Mouse (Mus musculus): ENCODE measurements around the gene Alg1.

Alg1 gene

GRCm38 (mm10) chr16:5233418-5234313 is at the start of gene Alg1:
Alg1 (plus strand) TSS chr16:5233621.
- Histone ChIP-seq H3K36me3 (ENCODE audit: control insufficient read depth, insufficient read depth, low read length, poor library complexity, severe bottlenecking) (no peaks in the 10 kb centered on the region), H3K27me3 (ENCODE audit: control insufficient read depth, insufficient read depth, low read length, poor library complexity, severe bottlenecking) (no peaks in the 10 kb centered on the region)
- DNase-seq (ENCODE audit: low read depth, low spot score), result peak; percentile 95

GRCm38 (mm10) chr16:5184101-5184500 is 49.3 kb upstream of the Alg1 start:
- DNase-seq (ENCODE audit: low read depth, low spot score), result no peak
- Histone ChIP-seq H3K36me3 (ENCODE audit: control insufficient read depth, insufficient read depth, low read length, poor library complexity, severe bottlenecking) (no peaks in the 10 kb centered on the region), H3K27me3 (ENCODE audit: control insufficient read depth, insufficient read depth, low read length, poor library complexity, severe bottlenecking) (no peaks in the 10 kb centered on the region)

- DNase-seq (ENCODE audit: low read depth, low spot score), result no peak
- Histone ChIP-seq H3K36me3 (ENCODE audit: control insufficient read depth, insufficient read depth, low read length, poor library complexity, severe bottlenecking) (no peaks in the 10 kb centered on the region), H3K27me3 (ENCODE audit: control insufficient read depth, insufficient read depth, low read length, poor library complexity, severe bottlenecking) (no peaks in the 10 kb centered on the region)
Measured at GRCm38 (mm10) chr16:5184956-5185355, 48.5 kb upstream of the Alg1 start.

- H3K36me3 ChIP-seq (ENCODE audit: control insufficient read depth, insufficient read depth, low read length, poor library complexity, severe bottlenecking), result no peaks in the 10 kb centered on the region
- no peak for DNase-seq (ENCODE audit: low read depth, low spot score)
- no peaks in the 10 kb centered on the region for H3K27me3 ChIP-seq (ENCODE audit: control insufficient read depth, insufficient read depth, low read length, poor library complexity, severe bottlenecking)
Measured at GRCm38 (mm10) chr16:5185691-5186090, 47.7 kb upstream of the Alg1 start.

GRCm38 (mm10) chr16:5186234-5186633 is 47.2 kb upstream of the Alg1 start:
- Histone ChIP-seq H3K36me3 (ENCODE audit: control insufficient read depth, insufficient read depth, low read length, poor library complexity, severe bottlenecking) (no peaks in the 10 kb centered on the region), H3K27me3 (ENCODE audit: control insufficient read depth, insufficient read depth, low read length, poor library complexity, severe bottlenecking) (no peaks in the 10 kb centered on the region)
- DNase-seq (ENCODE audit: low read depth, low spot score), result no peak

GRCm38 (mm10) chr16:5195080-5195479 is 38.3 kb upstream of the Alg1 start:
- 0 out of 2 replicates have a peak, but pooled peaks cover 1% of the 10 kb centered on the region for H3K36me3 ChIP-seq (ENCODE audit: control insufficient read depth, insufficient read depth, low read length, poor library complexity, severe bottlenecking)
- peak; percentile 76 for DNase-seq (ENCODE audit: low read depth, low spot score)
- H3K27me3 ChIP-seq (ENCODE audit: control insufficient read depth, insufficient read depth, low read length, poor library complexity, severe bottlenecking), result no peaks in the 10 kb centered on the region

- no peaks in the 10 kb centered on the region for H3K27me3 ChIP-seq (ENCODE audit: control insufficient read depth, insufficient read depth, low read length, poor library complexity, severe bottlenecking)
- 0 out of 2 replicates have a peak, but pooled peaks cover 1% of the 10 kb centered on the region for H3K36me3 ChIP-seq (ENCODE audit: control insufficient read depth, insufficient read depth, low read length, poor library complexity, severe bottlenecking)
Measured at GRCm38 (mm10) chr16:5202681-5203080, 30.7 kb upstream of the Alg1 start.

GRCm38 (mm10) chr16:5203200-5203599 is 30.2 kb upstream of the Alg1 start:
- Histone ChIP-seq H3K27me3 (ENCODE audit: control insufficient read depth, insufficient read depth, low read length, poor library complexity, severe bottlenecking) (no peaks in the 10 kb centered on the region), H3K36me3 (ENCODE audit: control insufficient read depth, insufficient read depth, low read length, poor library complexity, severe bottlenecking) (0 out of 2 replicates have a peak, but pooled peaks cover 1% of the 10 kb centered on the region)
- DNase-seq (ENCODE audit: low read depth, low spot score), result peak; percentile 35

More at GRCm38 (mm10) chr16:5202681-5203080, 30.7 kb upstream of the Alg1 start:
- DNase-seq (ENCODE audit: low read depth, low spot score), result peak; percentile 58

- no peaks in the 10 kb centered on the region for H3K27me3 ChIP-seq (ENCODE audit: control insufficient read depth, insufficient read depth, low read length, poor library complexity, severe bottlenecking)
- H3K36me3 ChIP-seq (ENCODE audit: control insufficient read depth, insufficient read depth, low read length, poor library complexity, severe bottlenecking), result 0 out of 2 replicates have a peak, but pooled peaks cover 1% of the 10 kb centered on the region
- DNase-seq (ENCODE audit: low read depth, low spot score), result peak; percentile 84
Measured at GRCm38 (mm10) chr16:5203668-5204433, 29.6 kb upstream of the Alg1 start, which contains the start of gene Nagpa. Nagpa (minus strand) TSS chr16:5204012.

GRCm38 (mm10) chr16:5205431-5205970 is 27.9 kb upstream of the Alg1 start:
- H3K27me3 ChIP-seq (ENCODE audit: control insufficient read depth, insufficient read depth, low read length, poor library complexity, severe bottlenecking), result no peaks in the 10 kb centered on the region
- no peak for DNase-seq (ENCODE audit: low read depth, low spot score)
- no peaks in the 10 kb centered on the region for H3K36me3 ChIP-seq (ENCODE audit: control insufficient read depth, insufficient read depth, low read length, poor library complexity, severe bottlenecking)

GRCm38 (mm10) chr16:5206051-5206450 is 27.4 kb upstream of the Alg1 start:
- no peaks in the 10 kb centered on the region for H3K27me3 ChIP-seq (ENCODE audit: control insufficient read depth, insufficient read depth, low read length, poor library complexity, severe bottlenecking)
- DNase-seq (ENCODE audit: low read depth, low spot score), result no peak
- no peaks in the 10 kb centered on the region for H3K36me3 ChIP-seq (ENCODE audit: control insufficient read depth, insufficient read depth, low read length, poor library complexity, severe bottlenecking)

GRCm38 (mm10) chr16:5210365-5210764 is 23.1 kb upstream of the Alg1 start:
- peak; percentile 34 for DNase-seq (ENCODE audit: low read depth, low spot score)
- Histone ChIP-seq H3K27me3 (ENCODE audit: control insufficient read depth, insufficient read depth, low read length, poor library complexity, severe bottlenecking) (no peaks in the 10 kb centered on the region), H3K36me3 (ENCODE audit: control insufficient read depth, insufficient read depth, low read length, poor library complexity, severe bottlenecking) (no peaks in the 10 kb centered on the region)

- no peak for DNase-seq (ENCODE audit: low read depth, low spot score)
Measured at GRCm38 (mm10) chr16:5212150-5212549, 21.3 kb upstream of the Alg1 start.

GRCm38 (mm10) chr16:5214126-5214525 is 19.3 kb upstream of the Alg1 start:
- Histone ChIP-seq H3K36me3 (ENCODE audit: control insufficient read depth, insufficient read depth, low read length, poor library complexity, severe bottlenecking) (no peaks in the 10 kb centered on the region), H3K27me3 (ENCODE audit: control insufficient read depth, insufficient read depth, low read length, poor library complexity, severe bottlenecking) (no peaks in the 10 kb centered on the region)
- no peak for DNase-seq (ENCODE audit: low read depth, low spot score)

More at GRCm38 (mm10) chr16:5212150-5212549, 21.3 kb upstream of the Alg1 start:
- no peaks in the 10 kb centered on the region for H3K27me3 ChIP-seq (ENCODE audit: control insufficient read depth, insufficient read depth, low read length, poor library complexity, severe bottlenecking)
- H3K36me3 ChIP-seq (ENCODE audit: control insufficient read depth, insufficient read depth, low read length, poor library complexity, severe bottlenecking), result no peaks in the 10 kb centered on the region

All from splenic B cell, adult 2 months (primary cell).